Mouse (Mus musculus): Measurements from ENCODE around the gene Rsf1.

GRCm38 (mm10) chr7:97695441-97695840 lies 115.8 kb downstream of the Rsf1 start:
- TF ChIP-seq CTCF (IDR thresholded peaks at IDR 0.05; ENCODE audit: low read depth, low read length) (no peak), GATA1 (IDR thresholded peaks at IDR 0.05; ENCODE audit: borderline replicate concordance, low read length) (no peak)
